Mouse (Mus musculus) left cerebral cortex, adult 18-20 months (tissue): ENCODE data around the gene Tmem216. TPM values are rescaled to one million over a fixed set of nuclear protein-coding genes. Genes with fewer than 3 reads are reported as not detected.

Source experiments
- DNase-seq, 2 experiments: peaks; one replicate each; pipeline ENCODE4 v3.0.0; 2021 to 2022; ENCODE audit warnings: low spot score in 2 of 2, mixed read lengths in 1 of 2
- long read RNA-seq, 2 experiments: library from polyadenylated mRNA; stranded (forward); transcript quantifications; one replicate each; pipeline ENCODE4 v2.0.0; 2021
- total RNA-seq, 2 experiments: library from RNA; stranded (reverse); gene quantifications; 2 replicates each; pipeline ENCODE4 v1.2.3; 2021

Gene Tmem216
- 10 to 100 TPM; 11.3 to 11.6 TPM for total RNA-seq
- long read RNA-seq, experiment 1, transcript Tmem216-202 (5 exons, 999 nt), result major isoform, 6 of 21 reads
- long read RNA-seq, experiment 1, partial matches to known transcripts, result 0 of 21 reads
- long read RNA-seq, experiment 1, other reads (novel, unspliced or antisense), result 9 of 21 reads
- long read RNA-seq, experiment 2, transcript Tmem216-202 (5 exons, 999 nt), result major isoform, 6 of 16 reads
- long read RNA-seq, experiment 2, partial matches to known transcripts, result 0 of 16 reads
- long read RNA-seq, experiment 2, other reads (novel, unspliced or antisense), result 8 of 16 reads

DNA sequence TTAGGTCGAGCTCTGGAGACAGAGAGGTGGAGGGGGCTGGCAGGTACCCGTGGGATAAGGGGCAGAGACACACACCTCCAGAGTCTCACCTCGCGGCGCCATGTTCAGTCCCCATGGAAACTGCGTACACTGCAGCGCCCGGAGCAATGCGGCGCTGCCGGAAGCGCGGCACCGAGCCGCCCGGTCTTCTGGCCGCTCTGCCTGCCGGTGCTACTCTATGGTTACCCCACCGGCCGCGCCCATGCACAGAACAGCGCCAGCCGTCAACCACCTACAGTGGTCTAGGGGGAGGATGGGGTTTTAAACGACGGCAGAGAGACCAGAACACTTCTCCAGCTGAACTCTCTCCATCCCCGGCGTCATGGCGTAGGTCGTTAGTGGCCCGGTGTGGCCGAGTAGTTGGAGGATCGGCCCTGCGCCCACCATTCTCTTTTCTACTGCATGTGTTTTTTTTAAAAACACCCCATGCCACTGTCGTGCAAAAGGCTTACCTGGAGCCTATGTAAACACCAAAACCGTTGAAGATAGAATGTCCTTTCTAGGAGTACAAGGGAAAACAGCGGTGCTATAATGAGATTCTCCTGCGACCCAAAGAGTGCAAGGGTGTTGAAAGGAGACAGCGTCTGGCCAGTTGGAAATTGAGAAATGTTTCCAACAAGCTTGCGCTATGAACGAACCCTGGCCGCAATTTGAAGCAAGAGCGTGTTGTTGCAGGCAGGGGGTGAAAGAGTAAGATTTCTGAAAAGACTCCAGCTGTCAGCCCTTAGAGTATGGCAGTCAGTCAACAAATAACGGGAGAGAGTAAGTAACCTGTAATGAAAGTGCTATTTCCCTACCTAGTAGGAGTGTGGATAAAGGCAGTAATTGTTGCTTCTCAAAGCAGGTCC, at the start of gene Tmem216:
Gene Tmem216, minus strand, starts transcription at position 615 of the 887 bp plus-strand sequence.
- peak; percentile 82 to 87 for DNase-seq

DNA sequence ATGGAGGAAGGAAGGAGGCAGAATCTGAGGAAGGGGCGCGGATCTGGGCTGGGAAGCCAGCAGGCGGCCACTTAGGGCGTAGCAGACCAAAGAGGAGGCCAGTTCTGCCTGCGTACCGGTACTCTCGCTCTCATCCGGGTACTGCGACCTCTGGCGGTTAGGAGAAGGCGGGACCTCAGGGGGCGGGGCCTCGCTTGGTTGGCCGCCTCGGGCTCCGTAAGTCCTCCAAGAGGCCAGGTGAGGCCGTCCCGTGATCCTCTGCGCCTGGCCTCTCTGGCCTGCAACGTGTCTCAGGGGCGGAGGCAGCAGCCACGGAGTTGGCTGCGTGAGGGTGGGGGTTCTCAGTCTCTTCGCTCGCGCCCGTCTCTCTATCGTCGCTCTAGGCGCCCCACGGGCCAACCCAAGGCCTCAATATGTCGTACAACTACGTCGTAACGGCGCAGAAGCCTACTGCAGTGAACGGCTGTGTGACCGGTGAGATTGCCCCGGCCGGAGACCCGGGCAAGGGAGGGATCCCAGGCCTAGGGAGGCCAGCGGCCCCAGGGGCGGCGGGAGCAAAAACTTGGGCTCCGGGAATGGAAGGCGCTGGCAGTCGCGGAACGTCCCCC, 49.4 kb upstream of the Tmem216 start, which contains the start of the genes Ddb1 and Tkfc:
Gene Ddb1, plus strand, starts transcription at position 35 of the 608 bp plus-strand sequence.
Gene Tkfc, minus strand, starts transcription at position 362 of the 608 bp plus-strand sequence.
- peak; percentile 99 for DNase-seq

DNA sequence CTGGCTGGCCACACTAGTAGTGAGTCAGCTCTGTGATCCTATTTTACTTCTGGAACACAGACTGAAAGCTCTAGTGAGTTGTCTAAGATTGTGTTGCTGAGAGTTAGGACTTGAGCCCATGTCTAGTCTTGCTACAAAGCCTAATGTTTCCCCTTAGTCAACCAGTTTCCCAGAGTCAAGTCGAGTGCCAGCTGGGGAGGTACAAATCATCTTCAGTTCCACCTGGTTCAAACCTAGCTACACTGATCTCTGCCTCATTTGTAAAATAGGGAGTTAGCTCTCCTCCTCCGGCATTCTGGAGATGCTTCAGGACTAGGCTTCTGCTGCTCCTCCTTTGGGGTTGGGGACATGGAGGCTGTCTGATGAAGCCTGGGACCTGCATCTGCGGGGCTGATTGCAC, 48.5 kb upstream of the Tmem216 start:
- no peak for DNase-seq

DNA sequence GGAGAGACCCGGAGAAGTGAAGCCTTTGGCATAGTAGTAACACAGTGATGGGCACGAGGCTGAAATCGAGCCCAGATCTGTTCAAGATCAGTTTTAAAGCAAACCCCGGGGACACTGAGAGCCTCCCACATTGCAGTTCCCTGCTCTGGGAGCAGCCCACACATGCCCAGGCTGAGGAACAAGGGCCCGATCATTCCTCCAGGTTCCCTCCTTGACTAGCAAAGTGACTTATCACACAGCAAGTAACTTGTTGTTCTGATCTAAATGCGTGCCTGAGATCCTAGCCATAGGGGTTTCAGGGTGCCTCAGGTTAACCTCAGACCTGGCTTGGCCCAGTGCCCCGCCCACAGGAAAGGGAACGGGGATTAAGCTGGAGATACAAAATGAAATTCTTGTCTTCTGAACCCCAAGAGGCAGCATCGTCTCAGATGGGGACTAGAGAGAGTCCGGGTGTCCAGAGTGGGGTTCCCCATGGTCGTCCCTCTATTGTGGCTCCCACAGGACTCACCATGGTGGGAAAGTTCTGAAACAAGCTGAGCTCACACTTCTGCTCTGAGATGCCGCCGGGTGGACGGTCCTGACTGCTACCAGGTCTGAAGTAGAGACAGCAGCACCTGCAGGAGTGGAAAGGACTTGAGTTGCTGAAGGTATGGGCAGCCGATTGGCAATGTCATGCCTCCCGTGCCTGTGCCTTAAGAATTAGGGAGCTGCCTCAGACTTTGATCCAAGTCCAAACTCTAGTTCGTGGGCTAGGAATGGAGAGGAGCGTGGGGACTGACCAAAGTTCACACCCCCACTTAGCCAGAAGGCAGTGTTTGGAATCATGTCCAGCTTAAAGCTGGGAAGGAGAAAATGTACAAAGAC, 47.9 kb upstream of the Tmem216 start:
- DNase-seq, result peak in 1 of 2 experiments; percentile 10

DNA sequence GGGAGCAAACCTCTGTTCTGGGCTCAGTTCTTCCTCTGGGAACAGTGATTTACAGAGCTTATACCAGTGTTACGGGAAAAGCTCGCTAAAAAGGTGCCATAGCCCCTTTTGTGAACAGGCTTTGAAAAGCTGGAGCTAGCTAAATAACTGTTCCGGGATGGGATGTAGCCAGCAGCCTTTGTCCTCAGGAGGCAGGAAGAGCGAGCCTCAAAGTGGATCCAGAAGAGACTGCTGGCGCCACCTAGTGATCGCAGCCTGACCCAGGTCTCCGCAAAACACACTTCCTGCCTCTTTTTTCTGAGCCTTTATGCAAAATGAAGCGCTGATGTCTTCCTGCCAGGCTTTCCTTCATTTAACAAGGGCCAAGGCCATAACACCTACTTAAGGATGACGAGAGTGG, 46.7 kb upstream of the Tmem216 start:
- peak; percentile 88 for DNase-seq

DNA sequence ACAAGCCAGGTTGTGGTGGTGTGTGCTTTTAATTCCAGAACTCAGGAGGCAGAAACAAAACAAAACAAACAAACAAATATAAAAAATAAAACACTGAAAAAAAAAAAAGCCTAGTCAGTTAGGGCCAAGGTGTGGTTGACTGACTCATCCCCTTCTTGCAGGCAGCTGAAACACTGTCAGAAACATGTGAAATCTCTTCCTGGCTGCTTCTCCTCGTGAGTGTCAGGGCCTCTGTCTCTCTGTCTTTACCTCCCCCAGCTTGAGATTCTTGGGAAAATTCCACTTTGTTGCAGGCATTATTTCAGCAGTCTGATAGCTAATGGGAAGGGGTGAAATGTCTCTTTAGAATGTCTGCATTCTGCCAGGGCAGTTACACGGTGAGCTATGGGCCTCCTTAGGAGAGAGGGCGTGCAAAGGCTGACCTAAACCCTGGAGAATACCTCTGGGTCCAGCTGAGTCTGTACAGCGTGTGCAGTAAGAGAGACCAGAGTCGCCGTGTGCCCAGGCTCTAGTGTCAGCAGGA, 46.3 kb upstream of the Tmem216 start:
- DNase-seq, result no peak

DNA sequence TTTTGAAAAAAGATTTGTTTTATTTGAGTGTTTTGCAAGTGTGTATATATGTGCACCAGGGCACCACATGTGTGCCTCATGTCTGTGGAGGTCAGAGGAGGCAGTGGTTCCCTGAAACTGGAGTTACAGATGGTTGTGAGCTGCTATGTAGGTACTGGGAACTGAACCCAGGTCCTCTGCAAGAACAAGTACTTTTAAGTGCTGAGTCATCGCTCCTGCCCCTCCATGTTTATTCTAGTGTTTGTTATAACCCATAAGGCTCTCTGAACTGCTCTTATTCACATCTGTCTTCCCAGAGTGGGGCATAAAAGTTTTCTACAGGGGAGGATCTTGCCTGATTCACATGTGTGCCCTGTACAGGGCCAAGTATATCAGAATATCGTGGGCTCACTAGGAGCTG, 43.6 kb upstream of the Tmem216 start:
- no peak for DNase-seq

DNA sequence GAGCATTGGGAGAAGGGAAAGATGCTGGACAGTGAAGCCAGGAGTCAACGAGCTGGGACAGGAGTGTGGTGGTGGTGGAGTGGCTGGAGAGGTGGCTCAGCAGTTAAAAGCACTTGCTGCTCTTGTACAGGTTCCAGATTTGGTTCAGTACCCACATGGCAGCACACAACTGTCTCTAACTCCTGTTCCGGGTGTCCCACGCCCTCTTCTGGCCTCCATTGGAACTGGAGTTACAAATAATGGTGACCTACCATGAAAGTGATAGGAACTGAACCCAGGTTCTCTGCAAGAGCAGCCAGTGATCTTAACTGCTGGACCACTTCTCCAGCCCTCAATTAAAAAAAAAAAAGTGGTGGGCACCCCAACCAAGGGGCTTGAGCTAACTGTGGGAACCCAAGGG, 42.1 kb upstream of the Tmem216 start:
- DNase-seq, result no peak

DNA sequence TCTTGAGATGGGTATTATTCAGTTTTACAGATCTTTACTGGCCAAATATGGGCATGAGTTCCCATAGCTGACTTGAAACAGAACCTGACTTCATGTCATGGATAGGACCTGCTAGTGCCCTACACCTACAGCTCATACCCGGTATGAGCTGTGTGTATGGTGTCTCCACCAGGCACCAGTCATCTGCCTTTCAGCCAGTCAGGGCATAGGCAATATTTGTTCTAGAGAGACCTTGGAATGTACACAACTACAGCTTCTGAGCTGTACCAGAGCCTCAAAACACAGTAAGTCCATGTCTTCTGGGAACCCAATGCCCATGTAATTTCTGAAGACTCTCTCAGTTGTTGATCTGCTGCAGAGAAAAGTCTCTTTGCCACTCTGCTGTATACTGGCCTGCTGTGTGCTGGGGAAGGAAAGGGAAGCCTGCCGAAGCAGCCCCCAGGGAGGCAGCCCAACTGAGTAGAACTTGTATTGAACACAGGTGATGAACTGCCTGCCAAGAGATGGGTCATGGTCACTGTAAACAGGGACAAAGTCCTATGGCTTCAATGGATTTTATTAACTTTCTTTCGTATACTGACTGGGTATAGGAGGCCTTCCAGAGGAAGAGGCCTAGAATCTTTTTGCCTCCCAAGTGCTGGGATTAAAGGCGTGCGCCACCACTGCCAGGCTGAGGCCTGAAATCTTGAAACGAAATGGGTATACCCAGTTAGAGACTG, 35.8 kb upstream of the Tmem216 start:
- no peak for DNase-seq

DNA sequence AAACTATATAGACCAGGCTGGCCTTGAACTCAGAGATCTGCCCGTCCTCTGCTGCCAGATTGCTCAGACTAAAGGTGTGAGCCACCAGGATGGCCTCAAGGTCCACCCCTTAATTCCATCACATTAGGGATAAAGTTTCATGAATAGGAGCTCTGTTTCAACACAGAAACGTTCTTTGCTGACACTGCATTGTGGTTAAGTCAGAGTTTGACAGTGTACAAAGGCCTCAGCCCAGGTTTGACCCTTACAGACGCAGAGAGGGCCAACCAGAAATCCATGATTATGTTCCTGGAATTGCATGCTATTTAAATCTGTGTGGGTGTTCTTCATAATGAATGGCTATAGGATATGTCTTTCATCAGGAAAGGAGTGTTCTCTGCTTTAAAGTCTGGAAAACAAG, 34.3 kb upstream of the Tmem216 start:
- no peak for DNase-seq

DNA sequence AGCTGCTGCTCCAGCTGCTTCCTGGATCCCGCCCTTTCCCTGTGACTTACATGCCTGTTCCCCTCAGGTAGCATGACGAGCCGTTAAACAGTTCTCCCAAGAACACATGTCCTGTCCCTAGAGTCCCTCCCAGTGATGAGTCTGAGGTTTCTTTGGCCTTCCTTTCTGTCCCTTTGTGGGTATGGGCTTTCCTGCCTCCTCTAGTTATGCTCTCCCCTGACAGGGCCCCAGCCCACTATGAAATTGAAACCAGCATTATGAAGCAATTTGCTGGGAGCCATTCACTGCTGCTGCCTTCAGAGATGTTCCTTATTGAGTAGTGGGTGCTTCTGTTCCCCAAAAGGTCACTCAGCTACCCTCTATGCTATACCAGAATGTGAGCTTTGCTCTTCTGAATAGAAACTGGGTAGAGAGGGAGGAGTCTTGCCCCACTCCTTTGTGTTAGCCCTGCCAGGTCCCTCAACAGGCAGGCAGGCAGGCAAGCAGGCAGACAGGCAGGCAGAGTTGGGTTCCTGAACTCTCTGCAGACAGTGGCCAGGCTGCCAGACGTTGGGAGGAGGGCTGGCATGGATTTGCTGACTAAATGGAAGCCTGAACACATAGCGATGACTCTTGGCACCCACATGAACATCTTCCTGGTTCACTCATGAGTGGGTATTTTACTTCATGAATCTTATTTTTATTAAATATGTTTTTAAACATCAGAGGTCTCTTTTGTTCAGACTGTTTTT, 33.3 kb upstream of the Tmem216 start:
- no peak for DNase-seq

DNA sequence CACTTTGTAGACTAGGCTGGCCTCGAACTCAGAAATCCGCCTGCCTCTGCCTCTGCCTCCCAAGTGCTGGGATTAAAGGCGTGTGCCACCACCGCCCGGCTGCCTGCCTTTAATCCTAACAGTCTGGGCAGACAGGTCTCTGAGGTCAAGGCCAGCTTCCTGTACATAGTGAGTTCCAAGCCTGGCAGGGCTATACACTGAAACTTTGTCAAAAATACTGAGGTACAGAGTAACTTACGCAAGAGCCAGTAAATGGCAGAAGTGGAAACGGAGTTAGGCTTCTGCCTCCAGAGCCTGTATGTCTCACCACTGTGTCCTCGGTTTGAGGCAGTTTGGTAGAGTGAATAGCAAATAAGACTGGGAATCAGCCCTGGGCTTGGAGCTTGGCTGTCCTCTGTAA, 31.2 kb upstream of the Tmem216 start:
- no peak for DNase-seq

DNA sequence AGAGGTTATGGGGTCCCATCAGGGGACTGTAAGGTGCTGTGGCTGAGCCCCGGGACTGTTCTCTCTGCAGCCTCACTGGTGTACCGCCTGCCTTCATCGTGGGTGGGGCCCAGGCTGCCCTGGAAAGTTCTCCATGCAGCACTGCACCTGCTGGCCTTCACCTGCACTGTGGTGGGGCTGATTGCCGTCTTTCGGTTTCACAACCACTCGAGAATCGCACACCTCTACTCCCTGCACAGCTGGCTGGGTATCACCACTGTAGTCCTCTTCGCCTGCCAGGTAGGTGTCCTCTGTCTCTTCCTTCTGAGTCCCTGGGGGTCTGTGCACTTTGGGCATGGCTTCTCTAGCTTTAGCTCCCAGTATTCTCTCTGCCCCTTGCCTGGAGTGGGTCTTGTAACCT, 29.1 kb upstream of the Tmem216 start:
- no peak for DNase-seq

DNA sequence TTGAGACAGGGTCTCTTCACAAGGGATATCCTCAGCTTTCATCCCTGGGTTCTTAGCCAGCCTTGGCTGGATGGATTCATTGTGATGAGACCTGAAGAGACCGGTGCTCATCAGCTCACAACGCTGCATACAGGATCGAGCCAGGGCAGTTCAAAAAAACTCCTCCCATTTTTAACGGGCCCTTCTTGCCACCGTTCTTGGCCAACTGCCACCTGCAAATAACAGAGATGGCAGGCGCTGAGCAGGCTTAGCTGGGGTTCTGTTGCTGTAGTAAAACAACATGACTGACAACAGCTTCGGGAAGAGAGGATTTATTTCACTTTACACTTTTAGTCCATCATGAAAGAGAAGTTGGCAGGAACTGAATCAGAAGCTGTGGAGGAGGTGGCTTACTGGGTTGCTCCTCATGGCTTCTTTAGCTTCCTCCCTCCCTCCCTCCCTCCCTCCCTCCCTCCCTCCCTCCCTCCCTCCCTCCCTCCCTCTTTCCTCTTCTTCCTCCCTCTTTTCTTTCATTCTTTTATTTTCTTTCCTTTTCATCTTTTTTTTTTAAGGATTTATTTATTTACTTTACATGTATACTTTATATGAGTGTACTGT, 27.6 kb upstream of the Tmem216 start:
- DNase-seq, result no peak

DNA sequence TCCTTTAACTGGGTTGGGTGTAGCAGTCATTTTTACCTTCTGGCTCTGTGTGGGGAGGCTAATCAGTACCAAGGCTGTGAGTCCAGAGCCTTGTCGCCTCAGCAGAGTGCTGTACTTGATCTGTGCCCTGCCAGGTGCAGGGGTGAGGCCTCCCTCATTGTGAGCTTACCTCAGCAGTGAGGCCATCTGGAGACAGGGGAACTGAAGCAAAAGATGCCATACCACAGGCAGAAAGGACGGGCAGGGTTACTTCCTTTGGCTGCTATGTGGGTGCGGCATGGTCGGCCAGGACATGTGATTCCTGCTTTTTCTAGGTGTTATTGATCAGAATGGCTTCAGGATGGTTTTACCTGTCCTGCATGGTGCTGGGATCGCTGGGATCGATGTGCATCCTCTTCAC, 25.9 kb upstream of the Tmem216 start:
- no peak for DNase-seq

DNA sequence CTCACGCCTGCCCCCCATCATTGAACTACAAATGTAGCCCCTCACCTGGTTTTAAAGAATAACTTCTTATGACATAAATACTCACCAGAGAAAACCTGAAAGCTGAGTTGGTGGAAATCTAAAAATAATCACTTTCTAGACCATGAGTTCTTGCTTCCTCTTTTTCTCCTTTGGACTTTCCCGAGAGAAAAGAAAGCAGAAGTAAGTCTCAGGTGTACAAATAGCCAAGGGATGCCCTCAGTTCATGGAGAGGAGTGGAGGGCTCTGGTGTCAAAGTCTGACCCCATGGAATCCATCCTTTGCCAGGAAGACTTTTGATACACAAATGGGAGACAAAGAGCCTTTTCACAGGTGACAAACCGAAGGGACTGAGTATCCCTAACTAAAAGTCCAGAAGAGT, 24.7 kb upstream of the Tmem216 start:
- DNase-seq, result no peak

DNA sequence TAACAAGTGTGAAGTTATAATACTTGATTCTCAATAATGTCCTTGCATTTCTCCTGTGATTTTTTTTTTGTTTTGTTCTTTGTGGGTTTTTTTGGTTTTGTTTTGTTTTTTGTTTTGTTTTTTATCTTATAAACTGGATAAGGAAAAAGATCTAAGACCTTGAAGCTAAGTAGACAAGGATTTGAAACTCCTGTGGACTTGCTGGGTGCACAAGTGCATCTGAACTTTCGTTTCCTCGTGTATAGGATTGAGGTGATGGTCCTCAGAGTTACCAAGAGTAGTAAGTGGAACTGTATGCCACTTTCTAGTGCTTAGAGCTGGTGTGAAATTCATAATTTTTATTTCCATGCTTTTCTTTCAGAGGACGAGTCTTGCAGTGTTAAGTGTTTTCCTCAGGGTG, 24.1 kb upstream of the Tmem216 start:
- DNase-seq, result no peak

DNA sequence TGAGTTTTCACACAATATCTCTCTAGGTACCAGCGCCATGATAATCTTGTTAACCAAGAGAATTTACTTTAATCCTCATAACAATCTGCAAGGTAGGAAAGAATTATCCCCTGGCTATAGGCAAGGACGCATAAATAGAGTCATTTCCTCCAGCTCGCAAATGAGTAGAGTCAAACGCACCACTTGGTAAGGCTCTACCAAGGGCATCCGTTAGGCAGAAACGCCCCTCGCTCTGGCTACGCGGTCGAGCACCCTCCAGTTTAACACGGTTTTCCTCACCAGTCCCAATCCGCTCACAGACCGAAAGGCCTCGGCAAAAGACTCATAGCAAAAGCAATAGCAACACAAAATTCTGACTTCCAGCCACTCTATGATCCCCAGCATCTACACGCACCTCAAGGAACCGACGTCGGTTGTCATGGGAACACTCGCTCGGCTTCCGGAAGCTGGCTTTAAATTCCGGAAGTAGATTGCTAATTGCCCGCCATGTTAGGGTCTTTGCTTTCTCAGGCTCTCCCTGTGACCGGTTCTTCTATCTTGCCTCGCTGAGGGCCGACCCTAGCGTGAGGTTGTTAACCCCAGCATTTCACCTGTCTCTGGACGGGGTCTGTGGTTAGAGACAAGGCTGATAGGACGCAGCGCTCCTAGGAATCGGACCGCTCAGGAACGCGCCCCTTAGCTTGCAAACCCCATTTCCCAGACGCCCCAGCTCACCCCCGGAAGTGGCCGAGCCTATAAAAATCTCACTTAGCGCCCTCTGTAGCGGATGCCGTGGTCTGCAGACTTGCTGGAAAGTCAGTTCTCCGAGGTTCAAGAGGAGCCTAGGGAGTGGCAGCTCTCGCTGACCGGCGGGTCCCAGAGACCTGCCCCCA, 20.9 kb upstream of the Tmem216 start, which contains the start of the genes Cyb561a3 and Tmem138:
Gene Cyb561a3, plus strand, starts transcription at position 483 of the 872 bp plus-strand sequence.
Gene Tmem138, minus strand, starts transcription at position 673 of the 872 bp plus-strand sequence.
- peak; percentile 89 to 91 for DNase-seq
